Mouse (Mus musculus): ENCODE results near the gene Nanog.
"Not testable (repeated sequence)": the region's sequence is repeated elsewhere in the genome, so short reads cannot be mapped to it uniquely, and the experiment has no call there.

The Nanog gene

GRCm38 (mm10) chr6:122703251-122703650 is 4.0 kb upstream of the Nanog start:
- no peak for DNase-seq (ENCODE audit: low spot score)

GRCm38 (mm10) chr6:122703706-122704105 is 3.6 kb upstream of the Nanog start:
- no peak for DNase-seq (ENCODE audit: low spot score)

- no peak for DNase-seq (ENCODE audit: low spot score)
Observed at GRCm38 (mm10) chr6:122706337-122706840, 900 bp upstream of the Nanog start.

- DNase-seq (ENCODE audit: low spot score), result no peak
Observed at GRCm38 (mm10) chr6:122708826-122709225, 1.5 kb downstream of the Nanog start.

GRCm38 (mm10) chr6:122711455-122711854 is 4.2 kb downstream of the Nanog start:
- no peak for DNase-seq (ENCODE audit: low spot score)

- DNase-seq (ENCODE audit: low spot score), result not testable (repeated sequence)
Observed at GRCm38 (mm10) chr6:122713116-122713515, 5.8 kb downstream of the Nanog start.

GRCm38 (mm10) chr6:122714707-122715365 is 7.5 kb downstream of the Nanog start:
- DNase-seq (ENCODE audit: low spot score), result no peak

GRCm38 (mm10) chr6:122715886-122716285 is 8.6 kb downstream of the Nanog start:
- no peak for DNase-seq (ENCODE audit: low spot score)

GRCm38 (mm10) chr6:122718224-122718623 is 10.9 kb downstream of the Nanog start:
- DNase-seq (ENCODE audit: low spot score), result not testable (repeated sequence)

- DNase-seq (ENCODE audit: low spot score), result peak; percentile 62
Observed at GRCm38 (mm10) chr6:122719942-122720341, 12.7 kb downstream of the Nanog start.

GRCm38 (mm10) chr6:122739952-122740351 is 32.7 kb downstream of the Nanog start:
- DNase-seq (ENCODE audit: low spot score), result peak; percentile 69

- no peak for DNase-seq (ENCODE audit: low spot score)
Observed at GRCm38 (mm10) chr6:122741460-122742227, 34.4 kb downstream of the Nanog start.

GRCm38 (mm10) chr6:122742228-122742899 is 35.1 kb downstream of the Nanog start:
- peak; percentile 9 for DNase-seq (ENCODE audit: low spot score)

GRCm38 (mm10) chr6:122743353-122743752 is 36.1 kb downstream of the Nanog start:
- DNase-seq (ENCODE audit: low spot score), result no peak

- DNase-seq (ENCODE audit: low spot score), result no peak
Observed at GRCm38 (mm10) chr6:122744505-122745249, 37.4 kb downstream of the Nanog start.

- DNase-seq (ENCODE audit: low spot score), result no peak
Observed at GRCm38 (mm10) chr6:122750579-122750978, 43.3 kb downstream of the Nanog start.

GRCm38 (mm10) chr6:122755913-122756312 is 48.6 kb downstream of the Nanog start:
- no peak for DNase-seq (ENCODE audit: low spot score)

- DNase-seq (ENCODE audit: low spot score), result no peak
Observed at GRCm38 (mm10) chr6:122758732-122759131, 51.4 kb downstream of the Nanog start.

GRCm38 (mm10) chr6:122761011-122761599 is 53.8 kb downstream of the Nanog start:
- DNase-seq (ENCODE audit: low spot score), result peak; percentile 27

- DNase-seq (ENCODE audit: low spot score), result no peak
Observed at GRCm38 (mm10) chr6:122761901-122762300, 54.6 kb downstream of the Nanog start.

- DNase-seq (ENCODE audit: low spot score), result no peak
Observed at GRCm38 (mm10) chr6:122762480-122762879, 55.2 kb downstream of the Nanog start.
